Mouse (Mus musculus): ENCODE data around the gene Psg28.
"Not testable (repeated sequence)": the region's sequence is repeated elsewhere in the genome, so short reads cannot be mapped to it uniquely, and the experiment has no call there.

The Psg28 gene

GRCm38 (mm10) chr7:18431941-18432340 lies at the start of gene Psg28:
TSS of gene Psg28 (minus strand) at chr7:18432041.
- not testable (repeated sequence) for DNase-seq (ENCODE audit: low read depth, low spot score)

- DNase-seq (ENCODE audit: low read depth, low spot score) = no peak
Measured at GRCm38 (mm10) chr7:18403407-18403806, 28.4 kb downstream of the Psg28 start.

- DNase-seq (ENCODE audit: low read depth, low spot score) = no peak
Measured at GRCm38 (mm10) chr7:18402527-18403237, 29.2 kb downstream of the Psg28 start.

GRCm38 (mm10) chr7:18391483-18391882 lies 40.4 kb downstream of the Psg28 start:
- not testable (repeated sequence) for DNase-seq (ENCODE audit: low read depth, low spot score)

- no peak for DNase-seq (ENCODE audit: low read depth, low spot score)
Measured at GRCm38 (mm10) chr7:18378295-18378694, 53.5 kb downstream of the Psg28 start.

All from skeletal muscle tissue, adult 2 months (tissue).